Mouse (Mus musculus) heart, adult 8-10 months (tissue): ENCODE results near the gene Rpl4. TPM values are rescaled to one million over a fixed set of nuclear protein-coding genes. Genes with fewer than 3 reads are reported as not detected.
"Not testable (repeated sequence)": the region's sequence is repeated elsewhere in the genome, so short reads cannot be mapped to it uniquely, and the experiment has no call there.

Experiments used
- DNase-seq: peaks from one replicate; pipeline ENCODE4 v3.0.0; 2022; ENCODE audit warnings: low spot score
- total RNA-seq, 4 experiments: library from RNA; stranded (reverse); gene quantifications; 2 replicates each; pipeline ENCODE4 v1.2.4; 2022

The Rpl4 gene
- total RNA-seq, 4 experiments from 2014 or later: 430 to 483 (median 463) TPM

GRCm38 (mm10) chr9:64197524-64197923 is 24.3 kb downstream of the Rpl4 start:
- DNase-seq: no peak

GRCm38 (mm10) chr9:64198068-64198762 is 25.0 kb downstream of the Rpl4 start:
- DNase-seq: no peak

- not testable (repeated sequence) for DNase-seq
These were observed 25.7 kb downstream of the Rpl4 start for GRCm38 (mm10) chr9:64198763-64199418.

- no peak for DNase-seq
These were observed 26.7 kb downstream of the Rpl4 start for GRCm38 (mm10) chr9:64199897-64200296.

- no peak for DNase-seq
These were observed 29.2 kb downstream of the Rpl4 start for GRCm38 (mm10) chr9:64202331-64202730.

GRCm38 (mm10) chr9:64202866-64203265 is 29.7 kb downstream of the Rpl4 start:
- no peak for DNase-seq

- peak; percentile 28 for DNase-seq
These were observed 34.4 kb downstream of the Rpl4 start for GRCm38 (mm10) chr9:64207509-64208084.

GRCm38 (mm10) chr9:64214452-64214851 is 41.3 kb downstream of the Rpl4 start:
- no peak for DNase-seq

GRCm38 (mm10) chr9:64216090-64216489 is 42.9 kb downstream of the Rpl4 start:
- no peak for DNase-seq

GRCm38 (mm10) chr9:64216641-64217040 is 43.5 kb downstream of the Rpl4 start:
- DNase-seq: no peak

- no peak for DNase-seq
These were observed 44.7 kb downstream of the Rpl4 start for GRCm38 (mm10) chr9:64217887-64218286.

- no peak for DNase-seq
These were observed 46.1 kb downstream of the Rpl4 start for GRCm38 (mm10) chr9:64219305-64219704.

GRCm38 (mm10) chr9:64219772-64220420 is 46.7 kb downstream of the Rpl4 start:
- DNase-seq: no peak

GRCm38 (mm10) chr9:64220603-64221002 is 47.4 kb downstream of the Rpl4 start:
- DNase-seq: no peak

GRCm38 (mm10) chr9:64221480-64221879 is 48.3 kb downstream of the Rpl4 start:
- DNase-seq: no peak

GRCm38 (mm10) chr9:64222098-64222497 is 48.9 kb downstream of the Rpl4 start:
- DNase-seq: no peak

GRCm38 (mm10) chr9:64225805-64226204 is 52.6 kb downstream of the Rpl4 start:
- DNase-seq: no peak

GRCm38 (mm10) chr9:64227736-64228135 is 54.6 kb downstream of the Rpl4 start:
- DNase-seq: no peak
